Mouse (Mus musculus) neural tube, embryonic 13.5 days (tissue): ENCODE measurements around the gene Cirbp. TPM values are rescaled to one million over a fixed set of nuclear protein-coding genes. Genes with fewer than 3 reads are reported as not detected.
A peak's percentile ranks its signal among the peaks of the same experiment; 100 is the strongest.

Experiments
- ATAC-seq: fragments of 200-750 bp; cut with Nextera tagmentation; 2 replicates; pipeline ENCODE4 v1.8.0; 2017; ENCODE audit warnings: low read depth, mild to moderate bottlenecking, moderate TSS enrichment, moderate library complexity
- H3K27ac ChIP-seq: fragments of 300-500 bp; sonication (generic); replicated peaks from 2 replicates; pipeline ENCODE4 v1.5.1; 2015; ENCODE audit warnings: moderate library complexity, mild to moderate bottlenecking, inconsistent platforms
- H3K27me3 ChIP-seq: fragments of 300-500 bp; sonication (generic); 2 replicates; pipeline ENCODE4 v1.6.1; 2015; ENCODE audit warnings: mild to moderate bottlenecking, inconsistent platforms
- H3K36me3 ChIP-seq: fragments of 300-500 bp; sonication (generic); 2 replicates; pipeline ENCODE4 v1.6.1; 2015; ENCODE audit warnings: mild to moderate bottlenecking, inconsistent platforms
- H3K4me1 ChIP-seq: fragments of 300-500 bp; sonication (generic); replicated peaks from 2 replicates; pipeline ENCODE4 v1.6.1; 2015; ENCODE audit warnings: inconsistent platforms
- H3K4me2 ChIP-seq: fragments of 300-500 bp; sonication (generic); 2 replicates; pipeline ENCODE4 v1.6.1; 2015; ENCODE audit warnings: inconsistent platforms, mild to moderate bottlenecking, moderate library complexity
- H3K4me3 ChIP-seq: fragments of 300-500 bp; sonication (generic); 2 replicates; pipeline ENCODE4 v1.5.1; 2015; ENCODE audit warnings: mild to moderate bottlenecking, inconsistent platforms
- H3K9ac ChIP-seq: fragments of 300-500 bp; sonication (generic); 2 replicates; pipeline ENCODE4 v1.6.1; 2015; ENCODE audit warnings: moderate library complexity, mild to moderate bottlenecking, inconsistent platforms
- H3K9me3 ChIP-seq: fragments of 300-500 bp; sonication (generic); 2 replicates; pipeline ENCODE4 v1.6.1; 2016; ENCODE audit warnings: inconsistent platforms
- WGBS: fragments of 180-500 bp; shearing (Covaris S2); methylation state at CpG from one replicate; pipeline ENCODE4 v1.1.7; 2015; 5-methylcytosine and 5-hydroxymethylcytosine counted together
- polyA plus RNA-seq: library from polyadenylated mRNA; unstranded; fragments of >200 nt; fragmentation: Nextera tagmentation; extraction: Ambion mirVana; gene quantifications from 2 replicates; pipeline ENCODE4 v1.2.1, GENCODE M21; 2015

The Cirbp gene
- 325 and 351 TPM in 2 replicates for polyA plus RNA-seq

DNA sequence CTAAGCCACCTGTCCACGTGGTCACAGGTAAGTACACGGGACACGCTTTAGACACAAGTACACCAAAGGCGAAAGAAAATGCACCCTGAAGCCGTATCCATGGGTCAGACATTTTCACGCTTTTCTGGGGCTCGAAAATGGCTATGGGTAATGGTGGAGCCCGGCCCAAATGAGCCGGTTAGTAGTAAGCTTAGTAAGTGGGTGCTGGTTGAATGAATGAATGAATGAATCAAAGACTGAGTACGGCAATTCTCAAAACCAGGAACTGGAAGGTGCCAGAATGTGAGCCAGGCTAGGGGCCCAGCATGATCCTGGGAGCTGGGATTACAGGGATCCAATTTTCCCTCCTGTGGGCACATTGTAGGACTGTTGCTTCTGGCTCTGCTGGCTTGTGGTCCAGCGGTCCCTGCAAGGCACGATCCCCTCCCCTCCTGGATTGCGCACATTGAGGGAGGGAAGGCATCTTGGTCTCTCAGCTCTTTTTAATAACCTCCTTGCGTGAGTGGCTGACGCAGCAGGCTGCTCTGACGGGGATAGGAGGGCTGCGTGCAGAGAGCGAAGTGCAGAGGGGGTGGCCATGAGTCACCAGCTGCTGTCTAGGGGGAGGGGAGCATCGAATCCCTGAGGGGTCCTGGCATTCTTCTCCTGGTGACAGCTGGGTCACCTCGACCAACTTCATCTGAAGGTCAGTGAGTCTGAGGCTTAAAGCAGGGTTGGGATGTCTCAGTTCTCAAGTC is at the start of gene Cirbp:
TSS of gene Cirbp (plus strand) at position 594 of the 737 bp plus-strand sequence.
- peak; percentile 3; the same call in 1 of the 2 replicates for ATAC-seq
- H3K36me3 ChIP-seq: peaks cover 10% of the 10 kb centered on the region
- H3K4me2 ChIP-seq: peak within 1 kb of the TSS; percentile 89
- H3K9me3 ChIP-seq: no peaks in the 10 kb centered on the region
- peak within 1 kb of the TSS; percentile 84 for H3K9ac ChIP-seq
- H3K4me1 ChIP-seq: peaks cover 77% of the 10 kb centered on the region
- peak within 1 kb of the TSS; percentile 92 for H3K27ac ChIP-seq
- H3K27me3 ChIP-seq: no peaks in the 10 kb centered on the region
- 14% methylated on average over 20 of the region's 20 CpGs for WGBS
- peak within 1 kb of the TSS; percentile 90 for H3K4me3 ChIP-seq

DNA sequence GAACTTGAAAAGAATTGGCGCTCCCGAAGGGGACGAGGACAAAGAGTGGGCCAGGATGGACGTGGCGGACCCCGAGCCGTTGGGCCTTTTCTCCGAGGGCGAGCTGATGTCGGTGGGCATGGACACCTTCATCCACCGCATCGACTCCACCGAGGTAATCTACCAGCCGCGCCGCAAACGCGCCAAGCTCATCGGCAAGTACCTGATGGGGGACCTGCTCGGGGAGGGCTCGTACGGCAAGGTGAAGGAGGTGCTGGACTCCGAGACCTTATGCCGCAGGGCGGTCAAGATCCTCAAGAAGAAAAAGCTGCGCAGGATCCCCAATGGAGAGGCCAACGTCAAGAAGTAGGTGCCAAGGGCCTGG is 49.2 kb upstream of the Cirbp start:
- H3K4me2 ChIP-seq: peak overlapping the region; percentile 91
- ATAC-seq: no peak
- H3K9me3 ChIP-seq: no peaks in the 10 kb centered on the region
- H3K4me3 ChIP-seq: peak overlapping the region; percentile 69
- no peaks in the 10 kb centered on the region for H3K27me3 ChIP-seq
- H3K9ac ChIP-seq: peak overlapping the region; percentile 91
- WGBS: under 1% methylated on average over 27 of the region's 27 CpGs
- H3K27ac ChIP-seq: peak overlapping the region; percentile 33
- H3K36me3 ChIP-seq: peaks cover 15% of the 10 kb centered on the region
- peaks cover 54% of the 10 kb centered on the region for H3K4me1 ChIP-seq

DNA sequence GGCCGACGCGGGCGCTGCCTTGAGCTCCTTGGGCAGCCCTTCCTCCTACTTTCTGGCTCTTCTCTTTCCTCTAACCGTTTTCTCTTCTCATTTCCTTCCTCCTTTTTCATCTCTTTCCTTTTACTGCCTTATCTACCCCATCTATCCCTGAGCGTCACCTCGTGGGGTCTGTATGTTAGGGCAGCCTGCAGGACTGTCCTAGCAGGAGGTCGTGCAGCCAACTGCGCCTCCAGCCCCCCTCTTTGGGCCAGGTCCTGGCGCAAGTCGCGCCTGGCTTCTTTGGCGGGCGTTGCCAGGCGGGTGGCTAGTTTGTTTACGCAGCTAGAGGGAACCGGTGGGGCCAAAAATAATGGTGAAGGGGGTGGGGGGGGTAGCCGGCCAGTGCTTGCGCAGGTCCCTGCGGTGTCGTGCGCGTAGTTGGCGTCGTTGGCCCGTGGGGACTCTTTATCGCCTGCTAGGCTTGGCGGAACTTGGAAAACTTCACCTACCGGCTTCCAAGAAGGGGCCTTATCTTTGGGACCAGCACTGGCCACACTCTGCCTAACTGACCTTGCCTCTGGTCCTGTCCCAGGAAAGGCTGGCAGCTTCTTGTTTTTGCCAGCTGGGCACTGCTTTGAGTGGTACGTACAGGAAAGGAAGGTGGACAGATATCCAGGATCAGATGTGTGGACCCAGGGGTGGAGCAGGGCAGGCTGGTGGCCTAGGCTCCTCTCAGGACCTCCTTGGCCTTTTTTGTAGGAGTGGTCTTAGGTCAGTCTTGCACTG is 48.7 kb upstream of the Cirbp start:
- peak overlapping the region; percentile 91 for H3K4me2 ChIP-seq
- 5% methylated on average over 30 of the region's 30 CpGs for WGBS

DNA sequence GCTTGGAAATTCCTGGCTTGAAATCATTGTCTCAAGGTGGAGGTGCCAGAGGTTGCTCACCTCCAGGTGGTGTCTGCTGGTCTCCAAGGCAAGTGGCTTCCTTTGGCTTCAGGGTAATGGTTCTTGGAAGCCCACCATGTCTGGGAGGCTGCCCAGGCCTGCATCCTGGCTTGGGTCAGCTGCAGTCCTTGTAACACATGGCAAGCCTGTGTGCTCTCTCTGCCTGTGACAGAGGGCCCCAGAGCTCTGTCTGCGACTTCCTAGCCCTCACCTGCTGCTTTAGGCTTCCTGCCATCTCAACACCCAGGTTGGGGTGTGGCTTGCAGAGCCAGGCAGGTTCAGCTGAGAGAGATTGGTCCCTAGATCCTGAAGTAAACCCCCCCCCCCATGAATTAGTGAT is 48.0 kb upstream of the Cirbp start:
- H3K27me3 ChIP-seq: no peaks in the 10 kb centered on the region
- peak overlapping the region; percentile 91 for H3K9ac ChIP-seq
- 67% methylated on average over 1 of the region's 1 CpGs for WGBS
- H3K9me3 ChIP-seq: no peaks in the 10 kb centered on the region
- no peak for ATAC-seq
- H3K27ac ChIP-seq: peak overlapping the region; percentile 64; the same call in 1 of the 2 replicates
- peaks cover 23% of the 10 kb centered on the region for H3K36me3 ChIP-seq
- H3K4me3 ChIP-seq: peak overlapping the region; percentile 69
- H3K4me1 ChIP-seq: peaks cover 54% of the 10 kb centered on the region
- peak overlapping the region; percentile 91 for H3K4me2 ChIP-seq

More for the DNA sequence above, 48.7 kb upstream of the Cirbp start:
- Histone ChIP-seq H3K4me1 (peaks cover 54% of the 10 kb centered on the region), H3K27ac (peak overlapping the region; percentile 33), H3K4me3 (peak overlapping the region; percentile 69), H3K27me3 (no peaks in the 10 kb centered on the region), H3K9ac (peak overlapping the region; percentile 91), H3K9me3 (no peaks in the 10 kb centered on the region), H3K36me3 (peaks cover 21% of the 10 kb centered on the region)
- ATAC-seq: no peak

DNA sequence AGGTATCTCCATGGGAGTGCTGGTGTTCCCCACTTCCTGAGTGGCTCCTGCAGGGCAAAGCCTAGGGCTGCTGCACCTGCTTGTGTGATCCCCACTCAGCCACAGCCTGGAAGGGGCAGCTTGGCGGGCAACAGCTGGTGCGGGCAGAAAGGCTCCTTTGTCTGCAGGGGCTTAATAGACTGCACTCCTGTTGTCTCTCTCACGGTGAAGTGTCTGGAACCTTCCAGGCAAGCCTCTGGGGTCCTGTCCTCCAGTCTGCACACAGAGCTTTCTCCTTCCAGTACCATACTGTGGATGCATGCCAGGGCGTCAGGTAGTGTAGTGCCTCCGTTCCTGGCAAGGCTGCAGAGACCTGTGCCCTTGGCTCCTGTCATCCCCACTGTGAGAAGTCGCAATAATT is 47.2 kb upstream of the Cirbp start:
- no peaks in the 10 kb centered on the region for H3K27me3 ChIP-seq
- peak overlapping the region; percentile 69 for H3K4me3 ChIP-seq

DNA sequence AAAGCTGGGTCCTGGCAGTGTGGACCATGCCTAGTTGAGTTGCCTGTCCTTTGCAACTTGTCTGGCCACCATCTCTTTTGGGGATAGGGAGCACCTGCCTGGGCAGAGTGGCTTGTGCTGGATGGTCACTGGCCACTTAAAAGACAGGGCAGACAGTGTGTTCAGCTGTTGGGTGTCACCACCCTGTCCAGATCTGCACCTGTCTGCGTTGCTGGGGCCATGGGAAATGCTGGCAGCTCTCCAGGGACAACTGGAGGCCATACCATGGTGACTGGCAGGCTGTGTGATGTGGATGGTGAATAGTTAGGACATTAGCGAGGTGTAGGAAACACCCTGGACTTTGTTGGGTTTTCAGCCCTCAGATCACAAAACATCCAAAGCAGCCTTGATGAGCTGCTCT is 45.6 kb upstream of the Cirbp start:
- Histone ChIP-seq H3K27me3 (no peaks in the 10 kb centered on the region), H3K4me2 (no peak overlapping the region), H3K27ac (no peak overlapping the region), H3K36me3 (peaks cover 42% of the 10 kb centered on the region), H3K4me1 (peaks cover 45% of the 10 kb centered on the region), H3K9ac (0 out of 2 replicates have a peak overlapping the region, but pooled peaks have one; percentile 19), H3K9me3 (no peaks in the 10 kb centered on the region), H3K4me3 (no peak overlapping the region)
- 67% methylated on average over 2 of the region's 2 CpGs for WGBS
- no peak for ATAC-seq

More for the DNA sequence above, 47.2 kb upstream of the Cirbp start:
- Histone ChIP-seq H3K4me1 (peaks cover 54% of the 10 kb centered on the region), H3K4me2 (peak overlapping the region; percentile 91), H3K9me3 (no peaks in the 10 kb centered on the region), H3K36me3 (peaks cover 30% of the 10 kb centered on the region), H3K27ac (peak overlapping the region; percentile 64), H3K9ac (peak overlapping the region; percentile 91)
- WGBS: 37% methylated on average over 6 of the region's 6 CpGs
- ATAC-seq: no peak

DNA sequence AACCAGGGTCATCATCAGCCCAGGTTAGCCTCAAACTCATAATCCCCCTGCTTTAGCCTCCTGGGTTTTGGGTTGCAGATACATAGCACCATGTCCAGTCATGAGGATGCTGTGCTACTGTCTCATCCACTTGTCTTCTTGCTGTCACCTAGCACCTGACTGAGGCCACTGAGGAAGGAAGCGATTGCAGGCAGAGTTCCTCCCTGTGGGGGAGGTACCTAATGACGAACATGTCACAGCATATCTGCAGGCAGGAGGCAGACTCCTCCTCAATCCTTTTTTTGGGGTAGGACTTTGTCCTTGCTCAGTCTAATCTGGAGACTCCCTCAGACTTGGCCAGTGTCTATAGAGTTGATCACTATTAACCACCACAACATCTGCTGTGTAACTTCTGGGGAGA is 44.1 kb upstream of the Cirbp start:
- no peak for ATAC-seq
- Histone ChIP-seq H3K4me2 (no peak overlapping the region), H3K9me3 (no peaks in the 10 kb centered on the region), H3K27ac (no peak overlapping the region), H3K4me3 (no peak overlapping the region), H3K4me1 (peaks cover 42% of the 10 kb centered on the region), H3K27me3 (no peaks in the 10 kb centered on the region), H3K9ac (no peak overlapping the region), H3K36me3 (peaks cover 57% of the 10 kb centered on the region)
- 97% methylated on average over 2 of the region's 2 CpGs for WGBS

DNA sequence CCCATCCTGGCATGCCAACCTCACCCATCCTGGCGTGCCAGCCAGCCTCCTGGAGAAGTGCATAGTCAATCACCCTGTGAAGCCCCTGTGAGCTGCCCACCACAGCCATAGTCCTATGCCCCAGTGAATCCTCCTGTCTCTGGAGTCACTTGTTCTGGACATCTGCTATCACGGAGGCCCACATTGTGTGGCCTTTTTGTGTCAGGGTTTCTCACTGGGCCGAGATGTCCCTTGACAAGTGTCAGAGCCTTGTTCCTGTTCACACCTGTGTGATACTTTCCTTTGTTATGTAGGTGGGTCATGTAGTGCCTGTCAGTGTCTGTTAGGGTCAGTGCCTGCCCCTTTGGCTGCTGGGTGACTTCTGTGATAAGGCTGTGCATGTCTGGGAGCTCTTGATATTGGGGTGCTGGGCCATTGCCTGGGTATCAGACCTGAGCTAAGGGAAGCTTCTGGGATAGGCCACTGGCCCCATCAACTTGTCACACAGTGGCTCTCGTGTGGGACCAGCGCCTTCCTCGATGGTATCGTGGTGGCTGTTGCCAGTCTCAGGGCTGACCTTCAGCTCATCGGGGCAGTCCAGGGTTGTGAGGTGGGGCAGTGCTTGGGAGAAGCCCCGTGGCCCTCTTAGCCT is 41.7 kb upstream of the Cirbp start:
- Histone ChIP-seq H3K9ac (no peak overlapping the region), H3K4me1 (peaks cover 18% of the 10 kb centered on the region), H3K27me3 (no peaks in the 10 kb centered on the region), H3K4me2 (no peak overlapping the region), H3K27ac (no peak overlapping the region), H3K36me3 (peaks cover 81% of the 10 kb centered on the region), H3K9me3 (no peaks in the 10 kb centered on the region), H3K4me3 (no peak overlapping the region)
- ATAC-seq: no peak
- WGBS: 93% methylated on average over 9 of the region's 9 CpGs

DNA sequence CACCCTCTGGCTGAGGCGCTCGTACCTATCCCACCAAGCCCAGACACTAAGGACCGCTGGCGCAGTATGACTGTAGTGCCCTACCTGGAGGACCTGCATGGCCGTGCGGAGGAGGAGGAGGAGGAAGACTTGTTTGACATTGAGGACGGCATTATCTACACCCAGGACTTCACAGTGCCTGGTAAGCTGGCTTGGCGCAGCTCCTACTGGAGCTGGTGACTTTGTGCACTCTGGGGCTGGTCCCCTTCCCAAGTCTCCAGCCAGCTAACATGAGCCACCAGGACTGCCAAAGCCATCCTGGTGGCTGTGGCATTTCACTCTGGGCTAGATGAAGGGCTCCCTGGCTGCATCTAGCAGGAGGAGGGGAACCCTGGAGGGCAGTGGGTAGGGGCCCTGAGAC is 37.9 kb upstream of the Cirbp start:
- Histone ChIP-seq H3K9ac (no peak overlapping the region), H3K4me1 (peaks cover 13% of the 10 kb centered on the region), H3K36me3 (peaks cover 95% of the 10 kb centered on the region), H3K9me3 (no peaks in the 10 kb centered on the region), H3K4me2 (no peak overlapping the region), H3K4me3 (no peak overlapping the region), H3K27ac (no peak overlapping the region), H3K27me3 (no peaks in the 10 kb centered on the region; the same call in 1 of the 2 replicates)
- WGBS: 93% methylated on average over 8 of the region's 8 CpGs
- no peak for ATAC-seq

DNA sequence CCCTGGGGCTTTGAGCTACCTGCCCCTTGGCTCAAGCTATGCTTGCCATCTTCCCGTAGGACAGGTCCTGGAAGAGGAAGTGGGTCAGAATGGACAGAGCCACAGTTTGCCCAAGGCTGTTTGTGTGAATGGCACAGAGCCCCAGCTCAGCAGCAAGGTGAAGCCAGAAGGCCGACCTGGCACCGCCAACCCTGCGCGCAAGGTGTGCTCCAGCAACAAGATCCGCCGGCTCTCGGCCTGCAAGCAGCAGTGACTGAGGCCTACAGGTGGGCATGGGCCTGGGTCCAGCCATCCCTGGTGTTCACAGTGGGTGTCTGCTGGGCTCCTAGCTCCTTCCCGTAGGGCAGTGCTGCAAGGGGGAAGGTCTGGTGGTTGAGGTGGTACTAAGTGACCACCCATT is 35.9 kb upstream of the Cirbp start:
- no peak for ATAC-seq
- Histone ChIP-seq H3K36me3 (peaks cover 100% of the 10 kb centered on the region), H3K9ac (no peak overlapping the region), H3K4me1 (peaks cover 17% of the 10 kb centered on the region), H3K4me3 (no peak overlapping the region), H3K4me2 (no peak overlapping the region), H3K27me3 (no peaks in the 10 kb centered on the region; the same call in 1 of the 2 replicates), H3K27ac (no peak overlapping the region), H3K9me3 (no peaks in the 10 kb centered on the region)
- 94% methylated on average over 9 of the region's 9 CpGs for WGBS

DNA sequence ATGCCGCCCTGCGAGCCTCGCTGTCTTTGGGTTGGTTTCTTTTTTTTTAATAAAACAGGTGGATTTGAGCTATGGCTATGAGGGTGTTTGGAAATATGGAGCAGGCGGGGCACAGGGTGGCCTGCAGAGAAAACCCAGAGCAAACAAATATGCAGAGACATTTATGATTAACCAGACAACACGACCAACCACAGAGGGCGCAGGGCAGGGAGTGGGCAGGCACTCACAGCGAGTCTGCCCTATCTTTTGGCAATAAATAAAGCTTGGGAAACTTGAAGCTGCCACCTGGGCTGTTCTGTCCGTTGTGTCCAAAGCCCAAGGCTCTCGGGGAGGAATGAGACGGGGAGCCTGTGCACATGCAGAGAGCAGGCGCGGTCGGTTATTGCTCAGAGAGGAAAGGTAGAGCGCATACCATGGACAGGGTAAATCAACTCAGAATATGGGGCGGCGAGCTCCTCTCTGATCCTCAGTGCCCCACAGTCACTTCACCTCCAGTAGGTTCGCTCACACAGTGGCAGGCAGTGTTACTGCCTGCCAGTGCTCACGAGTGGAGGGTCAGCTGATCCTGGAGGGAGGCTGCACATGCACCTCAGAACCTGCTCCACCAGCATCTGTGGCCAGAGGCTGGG is 35.3 kb upstream of the Cirbp start:
- ATAC-seq: no peak
- Histone ChIP-seq H3K4me1 (peaks cover 17% of the 10 kb centered on the region), H3K27me3 (peaks cover 1% of the 10 kb centered on the region), H3K4me2 (no peak overlapping the region), H3K27ac (no peak overlapping the region), H3K9me3 (no peaks in the 10 kb centered on the region), H3K4me3 (no peak overlapping the region), H3K9ac (0 out of 2 replicates have a peak overlapping the region, but pooled peaks have one; percentile 26), H3K36me3 (peaks cover 100% of the 10 kb centered on the region)
- 81% methylated on average over 18 of the region's 18 CpGs for WGBS
